Mouse (Mus musculus): ENCODE measurements around the gene G530012D18Rik. TPM values are rescaled to one million over a fixed set of nuclear protein-coding genes. Genes with fewer than 3 reads are reported as not detected.
"Not testable (repeated sequence)": the region's sequence is repeated elsewhere in the genome, so short reads cannot be mapped to it uniquely, and the experiment has no call there.

The G530012D18Rik gene
- polyA plus RNA-seq (2016; fragmentation: Nextera tagmentation; extraction: Ambion mirVana), result not detected in 2 replicates

DNA sequence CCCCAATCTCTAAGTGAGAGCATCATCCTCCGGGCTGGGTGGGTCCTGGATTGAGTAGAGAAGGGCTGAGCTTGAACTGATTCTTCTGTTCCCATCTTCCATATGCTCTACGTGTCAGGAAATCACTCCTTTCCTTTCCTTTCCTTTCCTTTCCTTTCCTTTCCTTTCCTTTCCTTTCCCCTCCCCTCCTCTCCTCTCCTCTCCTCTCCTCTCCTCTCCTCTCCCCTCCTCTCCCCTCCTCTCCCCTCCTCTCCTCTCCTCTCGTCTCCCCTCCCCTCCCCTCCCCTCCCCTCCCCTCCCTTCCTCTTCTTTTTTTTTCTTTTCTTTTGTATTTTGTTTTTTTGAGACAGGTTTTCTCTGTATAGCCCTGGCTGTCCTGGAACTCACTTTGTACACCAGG, at the start of gene G530012D18Rik:
G530012D18Rik (plus strand) TSS at position 301 of the 400 bp plus-strand sequence.
- H3K9me3 ChIP-seq (replicated peaks); H3K4me3 ChIP-seq; H3K27me3 ChIP-seq (replicated peaks); H3K9ac ChIP-seq; H3K36me3 ChIP-seq; H3K4me1 ChIP-seq (replicated peaks); ATAC-seq (ENCODE audit: insufficient number of reproducible peaks, low FRiP score); H3K27ac ChIP-seq (ENCODE audit: poor library complexity, severe bottlenecking); H3K4me2 ChIP-seq: not testable (repeated sequence)
- WGBS, result 41% methylated on average over 2 of the region's 3 CpGs

DNA sequence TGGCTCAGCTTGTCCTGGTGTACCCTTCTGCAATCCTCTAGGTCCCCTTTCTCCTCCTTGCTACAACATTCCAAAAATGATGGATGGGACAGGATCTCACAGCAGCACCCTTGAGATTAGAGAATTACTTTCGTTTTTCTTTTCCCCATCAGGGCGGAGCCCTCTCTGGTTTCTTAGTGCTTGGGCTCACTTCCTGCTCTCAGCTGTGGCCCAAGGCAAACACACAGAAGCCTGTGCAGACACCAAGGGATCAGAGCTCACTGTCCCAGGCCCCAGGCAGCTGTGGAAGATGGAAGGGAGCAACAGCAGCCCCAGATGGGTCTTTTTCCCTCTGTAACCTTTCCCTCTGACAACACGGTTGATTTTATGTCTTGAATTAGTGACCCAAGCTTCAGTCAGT, 49.1 kb upstream of the G530012D18Rik start:
- 44% methylated on average over 3 of the region's 3 CpGs for WGBS
- H3K4me2 ChIP-seq; H3K36me3 ChIP-seq; H3K9me3 ChIP-seq (replicated peaks); H3K27me3 ChIP-seq (replicated peaks); ATAC-seq (ENCODE audit: insufficient number of reproducible peaks, low FRiP score); H3K4me1 ChIP-seq (replicated peaks); H3K9ac ChIP-seq; H3K4me3 ChIP-seq; H3K27ac ChIP-seq (ENCODE audit: poor library complexity, severe bottlenecking): not testable (repeated sequence)

- not testable (repeated sequence) for H3K27ac ChIP-seq (ENCODE audit: poor library complexity, severe bottlenecking); H3K4me2 ChIP-seq; H3K27me3 ChIP-seq (replicated peaks); H3K4me3 ChIP-seq; H3K9ac ChIP-seq; ATAC-seq (ENCODE audit: insufficient number of reproducible peaks, low FRiP score); H3K9me3 ChIP-seq (replicated peaks); H3K36me3 ChIP-seq; H3K4me1 ChIP-seq (replicated peaks)
- WGBS, result 72% methylated on average over 14 of the region's 15 CpGs
Observed at GRCm38 (mm10) chr1:85528451-85529110, 46.9 kb upstream of the G530012D18Rik start.

GRCm38 (mm10) chr1:85543818-85544217, 31.7 kb upstream of the G530012D18Rik start:
- ATAC-seq (ENCODE audit: insufficient number of reproducible peaks, low FRiP score); H3K36me3 ChIP-seq; H3K4me2 ChIP-seq; H3K27me3 ChIP-seq (replicated peaks); H3K27ac ChIP-seq (ENCODE audit: poor library complexity, severe bottlenecking); H3K4me1 ChIP-seq (replicated peaks); H3K9ac ChIP-seq; H3K4me3 ChIP-seq: not testable (repeated sequence)
- WGBS, result 74% methylated on average over 4 of the region's 4 CpGs
- H3K9me3 ChIP-seq (replicated peaks), result 0 out of 2 replicates have a peak, but pooled peaks cover 10% of the 10 kb centered on the region

DNA sequence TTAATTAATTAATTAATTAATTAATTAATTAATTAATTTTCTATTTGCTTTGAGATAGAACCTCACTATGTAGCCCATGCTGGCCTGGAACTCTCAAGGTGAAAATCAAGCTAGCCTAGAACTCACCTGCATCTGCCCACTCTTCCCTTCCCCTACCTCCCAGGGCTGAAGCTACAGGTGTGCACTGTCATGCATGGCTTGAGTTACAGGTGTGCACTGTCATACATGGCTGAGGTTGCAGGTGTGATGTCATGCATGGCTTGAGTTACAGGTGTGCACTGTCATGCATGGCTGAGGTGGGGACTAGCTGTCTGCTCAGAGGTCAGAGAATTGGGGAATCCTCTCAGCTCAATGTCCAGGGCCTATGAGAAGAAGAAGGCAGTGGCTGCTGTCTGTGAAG, 29.0 kb upstream of the G530012D18Rik start:
- ATAC-seq (ENCODE audit: insufficient number of reproducible peaks, low FRiP score); H3K4me1 ChIP-seq (replicated peaks); H3K9ac ChIP-seq; H3K4me2 ChIP-seq; H3K27ac ChIP-seq (ENCODE audit: poor library complexity, severe bottlenecking); H3K27me3 ChIP-seq (replicated peaks); H3K4me3 ChIP-seq; H3K36me3 ChIP-seq: not testable (repeated sequence)
- 0 out of 2 replicates have a peak, but pooled peaks cover 10% of the 10 kb centered on the region for H3K9me3 ChIP-seq (replicated peaks)

DNA sequence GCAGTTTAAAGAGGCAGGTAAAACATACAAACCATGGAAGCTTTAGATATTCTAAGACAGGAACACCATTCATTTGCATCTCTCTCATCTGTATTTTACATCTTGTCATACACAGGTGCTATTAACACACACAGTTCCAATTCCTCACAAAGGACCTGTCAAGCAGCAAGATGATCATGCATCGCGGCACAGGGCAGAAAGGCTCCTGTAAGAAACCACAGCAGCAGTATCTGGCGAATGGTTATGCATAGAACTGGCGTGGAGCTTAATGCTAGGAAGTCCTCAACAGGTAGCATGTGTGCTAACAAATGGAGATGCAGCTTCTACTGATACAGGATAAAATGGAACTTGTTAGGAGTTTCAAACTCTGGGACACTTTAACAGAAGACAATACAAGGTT, 20.2 kb upstream of the G530012D18Rik start:
- H3K9me3 ChIP-seq (replicated peaks); H3K27me3 ChIP-seq (replicated peaks); H3K9ac ChIP-seq; H3K4me3 ChIP-seq; H3K36me3 ChIP-seq; ATAC-seq (ENCODE audit: insufficient number of reproducible peaks, low FRiP score); H3K4me2 ChIP-seq; H3K27ac ChIP-seq (ENCODE audit: poor library complexity, severe bottlenecking); H3K4me1 ChIP-seq (replicated peaks): not testable (repeated sequence)
- WGBS, result 70% methylated on average over 4 of the region's 4 CpGs

DNA sequence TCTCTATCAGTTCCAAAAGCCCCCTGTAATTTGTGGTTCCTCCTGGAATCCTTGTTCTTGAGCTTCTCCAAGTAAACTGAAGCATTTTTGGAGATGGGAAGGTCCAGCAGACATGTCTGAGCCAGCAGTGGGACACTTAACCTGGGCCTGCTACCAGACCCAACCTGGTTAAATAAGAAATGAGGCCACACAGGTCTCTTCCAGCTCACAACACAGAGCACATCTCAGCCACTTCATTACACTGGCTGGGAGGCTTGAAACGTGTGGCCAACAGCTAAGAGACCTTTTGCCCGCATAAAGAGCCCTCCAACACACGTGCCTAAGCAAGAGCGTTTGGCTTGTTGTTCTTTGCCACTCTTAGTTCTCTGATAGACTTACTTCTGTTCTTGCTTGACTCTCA, 1.9 kb upstream of the G530012D18Rik start:
- 60% methylated on average over 4 of the region's 4 CpGs for WGBS
- H3K4me1 ChIP-seq (replicated peaks); H3K9ac ChIP-seq; H3K27ac ChIP-seq (ENCODE audit: poor library complexity, severe bottlenecking); H3K9me3 ChIP-seq (replicated peaks); H3K27me3 ChIP-seq (replicated peaks); H3K4me3 ChIP-seq; H3K36me3 ChIP-seq; H3K4me2 ChIP-seq; ATAC-seq (ENCODE audit: insufficient number of reproducible peaks, low FRiP score): not testable (repeated sequence)

- not testable (repeated sequence) for H3K27ac ChIP-seq (ENCODE audit: poor library complexity, severe bottlenecking); H3K27me3 ChIP-seq (replicated peaks); ATAC-seq (ENCODE audit: insufficient number of reproducible peaks, low FRiP score); H3K9ac ChIP-seq; H3K36me3 ChIP-seq; H3K4me3 ChIP-seq; H3K4me1 ChIP-seq (replicated peaks); H3K4me2 ChIP-seq; H3K9me3 ChIP-seq (replicated peaks)
- WGBS, result 39% methylated on average over 3 of the region's 3 CpGs
Observed at GRCm38 (mm10) chr1:85578372-85579010, 3.0 kb downstream of the G530012D18Rik start.

GRCm38 (mm10) chr1:85579199-85580147, 4.0 kb downstream of the G530012D18Rik start:
- not testable (repeated sequence) for H3K4me3 ChIP-seq; H3K9ac ChIP-seq; H3K4me2 ChIP-seq; H3K27me3 ChIP-seq (replicated peaks); H3K4me1 ChIP-seq (replicated peaks); H3K36me3 ChIP-seq; H3K27ac ChIP-seq (ENCODE audit: poor library complexity, severe bottlenecking); H3K9me3 ChIP-seq (replicated peaks)
- ATAC-seq (ENCODE audit: insufficient number of reproducible peaks, low FRiP score), result peak; percentile 18; the same call in 1 of the 2 replicates
- WGBS, result 58% methylated on average over 6 of the region's 7 CpGs

DNA sequence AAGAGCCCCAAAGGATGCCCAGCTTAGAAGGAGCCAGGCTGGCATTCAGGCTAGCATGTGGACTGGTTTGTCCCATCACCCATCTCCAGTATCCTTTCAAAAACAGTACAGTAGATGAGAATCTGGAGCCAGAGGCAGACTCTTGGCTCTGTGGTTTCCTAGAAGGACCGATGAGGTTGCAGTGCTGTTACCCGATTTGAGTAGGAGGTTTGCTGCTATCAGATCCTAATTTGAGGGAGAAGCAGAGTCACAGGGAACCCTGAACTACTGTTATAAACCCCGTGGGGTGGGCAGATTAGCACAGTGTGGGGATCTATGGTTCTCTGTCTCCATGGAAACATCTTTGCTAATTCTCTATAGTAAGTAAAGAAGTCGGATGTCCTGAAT, 4.7 kb downstream of the G530012D18Rik start:
- H3K4me1 ChIP-seq (replicated peaks), result not testable (repeated sequence)
- 62% methylated on average over 3 of the region's 4 CpGs for WGBS

GRCm38 (mm10) chr1:85580578-85580977, 5.1 kb downstream of the G530012D18Rik start:
- WGBS, result 74% methylated on average over 3 of the region's 3 CpGs
- H3K4me1 ChIP-seq (replicated peaks); H3K4me2 ChIP-seq; H3K27ac ChIP-seq (ENCODE audit: poor library complexity, severe bottlenecking); ATAC-seq (ENCODE audit: insufficient number of reproducible peaks, low FRiP score); H3K9me3 ChIP-seq (replicated peaks); H3K4me3 ChIP-seq; H3K9ac ChIP-seq; H3K27me3 ChIP-seq (replicated peaks); H3K36me3 ChIP-seq: not testable (repeated sequence)

More for the DNA sequence above, 4.7 kb downstream of the G530012D18Rik start:
- not testable (repeated sequence) for H3K36me3 ChIP-seq; H3K9me3 ChIP-seq (replicated peaks); H3K9ac ChIP-seq; H3K4me3 ChIP-seq; H3K27me3 ChIP-seq (replicated peaks); H3K27ac ChIP-seq (ENCODE audit: poor library complexity, severe bottlenecking); H3K4me2 ChIP-seq
- ATAC-seq (ENCODE audit: insufficient number of reproducible peaks, low FRiP score), result peak; percentile 42; the same call in 1 of the 2 replicates

Measured in heart, embryonic 12.5 days (tissue).